Mouse (Mus musculus) CH12.LX (cell line): ENCODE data around the gene Rhoq.

Source experiments
- CTCF ChIP-seq, 2 experiments: IDR thresholded peaks in 1 of 2; conservative IDR thresholded peaks in 1 of 2; 2 replicates each; pipeline ENCODE4 v1.5.1; 2011 to 2012; ENCODE audit warnings: low read depth in 2 of 2, low read length in 2 of 2, improper control_type of control experiment in 1 of 2, inconsistent platforms in 1 of 2, mild to moderate bottlenecking in 1 of 2, moderate library complexity in 1 of 2
- EP300 ChIP-seq: IDR thresholded peaks from 2 replicates; pipeline ENCODE4 v1.6.1; 2011; ENCODE audit warnings: low read length, improper control_type of control experiment
- HCFC1 ChIP-seq: IDR thresholded peaks from 2 replicates; pipeline ENCODE4 v1.6.1; 2012; ENCODE audit warnings: low read depth, mild to moderate bottlenecking, inconsistent platforms, low read length, improper control_type of control experiment
- MAZ ChIP-seq: IDR thresholded peaks from 2 replicates; pipeline ENCODE4 v1.6.1; 2012; ENCODE audit warnings: low read depth, mild to moderate bottlenecking, inconsistent platforms, low read length, improper control_type of control experiment, moderate library complexity
- NELFE ChIP-seq: IDR thresholded peaks from 2 replicates; pipeline ENCODE4 v1.6.1; 2011; ENCODE audit warnings: low read depth, low read length, improper control_type of control experiment
- NRF1 ChIP-seq: IDR thresholded peaks from 2 replicates; pipeline ENCODE4 v1.6.1; 2014; ENCODE audit warnings: low read depth, mild to moderate bottlenecking, inconsistent platforms, low read length, improper control_type of control experiment, moderate library complexity
- POLR2A ChIP-seq: IDR thresholded peaks from 2 replicates; pipeline ENCODE4 v1.6.1; 2011; ENCODE audit warnings: low read depth, mild to moderate bottlenecking, improper control_type of control experiment, low read length
- RCOR1 ChIP-seq: conservative IDR thresholded peaks from 2 replicates; pipeline ENCODE4 v1.6.1; 2012; ENCODE audit warnings: low read depth, mild to moderate bottlenecking, inconsistent platforms, low read length, improper control_type of control experiment
- SMC3 ChIP-seq: IDR thresholded peaks from 2 replicates; pipeline ENCODE4 v1.6.1; 2011; ENCODE audit warnings: low read depth, low read length, improper control_type of control experiment
- TCF12 ChIP-seq: IDR thresholded peaks from 2 replicates; pipeline ENCODE4 v1.6.1; 2014; ENCODE audit warnings: low read depth, mild to moderate bottlenecking, inconsistent platforms, low read length, improper control_type of control experiment
- USF2 ChIP-seq: conservative IDR thresholded peaks from 2 replicates; pipeline ENCODE4 v1.6.1; 2011; ENCODE audit warnings: low read depth, low read length, improper control_type of control experiment

DNA sequence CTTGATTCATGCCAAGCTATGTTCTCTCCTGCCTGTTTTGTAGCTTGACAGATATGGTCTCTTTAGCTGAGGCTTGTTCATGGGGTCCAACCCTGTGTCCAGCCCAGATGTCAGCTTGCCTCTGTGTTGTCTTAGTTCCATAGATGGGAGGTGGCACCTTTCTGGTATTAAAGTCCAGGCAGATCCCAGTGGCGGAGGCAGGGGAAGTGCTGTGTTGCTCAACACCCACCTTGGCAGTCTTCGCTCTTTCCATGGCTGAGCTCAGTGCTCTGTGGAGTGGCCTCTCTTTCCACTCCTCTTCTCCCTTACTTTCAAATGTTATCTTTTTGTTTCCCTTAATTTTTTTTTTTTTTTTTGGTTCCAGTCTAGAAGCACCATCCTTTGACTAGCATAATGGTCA lies 10.2 kb downstream of the Rhoq start:
- TF ChIP-seq POLR2A (no peak), CTCF (conservative IDR thresholded peaks at IDR 0.05 in 1 of 2, IDR thresholded peaks at IDR 0.05 in 1 of 2; ENCODE audit: low read depth in 2 of 2, low read length in 2 of 2) (no peak), TCF12 (no peak), HCFC1 (no peak), NRF1 (no peak), EP300 (no peak), USF2 (no peak), SMC3 (no peak), RCOR1 (no peak), NELFE (no peak), MAZ (no peak)
